ENCODE assay signal across 15 mouse cellular contexts in genomic region chr1:51879927-51880814, GRCm38 (mm10). TPM values are rescaled to one million over a fixed set of nuclear protein-coding genes. Genes with fewer than 3 reads are reported as not detected.
A peak's percentile ranks its signal among the peaks of the same experiment; 100 is the strongest.
DNase-seq lines count a peak whose midpoint lies in the region; ATAC-seq and TF ChIP-seq lines count a peak whose summit lies in the region.
"Had no signal": no experiment of that assay in that cellular context is flagged by ENCODE, and none has a peak within 500 bp of the region (broad histone marks: within the 10 kb centered on the region; RNA-seq: fewer than 3 reads in every experiment).

No protein-coding gene starts in this region.

- no peak for TF ChIP-seq POLR2A in liver, adult 2 months (IDR thresholded peaks at IDR 0.05; ENCODE audit: extremely low read depth, insufficient read depth, low read length)

- 37% methylated on average over 12 of the region's 12 CpGs for WGBS in heart, postnatal 0 days
- WGBS in liver, adult 2 months = 43% methylated on average over 12 of the region's 12 CpGs
- 55% methylated on average over 12 of the region's 12 CpGs for WGBS in liver, embryonic 11.5 days
- 59% methylated on average over 12 of the region's 12 CpGs for WGBS in stomach, embryonic 16.5 days
- WGBS in stomach, postnatal 0 days = 63% methylated on average over 12 of the region's 12 CpGs

- peaks cover 16% of the 10 kb centered on the region; the same call in 1 of the 2 replicates for H3K4me1 ChIP-seq in heart, postnatal 0 days (ENCODE audit: control insufficient read depth, insufficient read depth)
- peaks cover 52% of the 10 kb centered on the region for H3K4me1 ChIP-seq in liver, adult 2 months (ENCODE audit: control insufficient read depth, insufficient read depth, low read length)
- H3K4me1 ChIP-seq in liver, embryonic 11.5 days (replicated peaks; ENCODE audit: control insufficient read depth, insufficient read depth, low read length) = peaks cover 7% of the 10 kb centered on the region
- peaks cover 19% of the 10 kb centered on the region; the same call in 1 of the 2 replicates for H3K4me1 ChIP-seq in stomach, embryonic 16.5 days (ENCODE audit: control insufficient read depth, insufficient read depth, low read length)
- H3K4me1 ChIP-seq in stomach, postnatal 0 days (replicated peaks; ENCODE audit: control insufficient read depth, insufficient read depth) = 0 out of 2 replicates have a peak, but pooled peaks cover 2% of the 10 kb centered on the region
- H3K4me1 ChIP-seq: megakaryocyte, embryonic 14.5 days had no signal

- no peak overlapping the region for H3K4me3 ChIP-seq in heart, postnatal 0 days (ENCODE audit: low read depth, low read length)
- H3K4me3 ChIP-seq in liver, adult 2 months (ENCODE audit: insufficient read depth, low read depth, low read length) = no peak overlapping the region
- H3K4me3 ChIP-seq in liver, embryonic 11.5 days (ENCODE audit: low read depth, low read length) = no peak overlapping the region
- no peak overlapping the region for H3K4me3 ChIP-seq in stomach, embryonic 16.5 days (replicated peaks; ENCODE audit: low read length)
- no peak overlapping the region for H3K4me3 ChIP-seq in stomach, postnatal 0 days (ENCODE audit: low read depth, low read length)
- H3K4me3 ChIP-seq: embryonic facial prominence, embryonic 15.5 days; lung, embryonic 15.5 days; megakaryocyte, embryonic 14.5 days had no signal

- no peak for DNase-seq in frontal cortex, postnatal 36 days (ENCODE audit: low spot score in 2 of 2)
- DNase-seq in heart, postnatal 0 days (ENCODE audit: low spot score) = no peak
- no peak for DNase-seq in heart, postnatal 25 days (ENCODE audit: low spot score)
- peak; percentile 56 for DNase-seq in liver, adult 2 months (ENCODE audit: extremely low read depth, low read depth, low spot score)
- no peak for DNase-seq in liver, embryonic 11.5 days (ENCODE audit: low spot score)
- no peak for DNase-seq in stomach, postnatal 0 days (ENCODE audit: low spot score)
- DNase-seq: cerebellum, adult 11-12 months had no signal

- H3K9ac ChIP-seq in heart, postnatal 0 days (replicated peaks; ENCODE audit: low read depth, low read length) = no peak overlapping the region
- H3K9ac ChIP-seq in liver, adult 2 months (ENCODE audit: low read depth, low read length) = peak overlapping the region; percentile 8; the same call in 1 of the 2 replicates
- H3K9ac ChIP-seq in liver, embryonic 11.5 days (ENCODE audit: low read depth, low read length) = no peak overlapping the region
- no peak overlapping the region for H3K9ac ChIP-seq in stomach, embryonic 16.5 days (ENCODE audit: low read length)
- H3K9ac ChIP-seq in stomach, postnatal 0 days (ENCODE audit: low read length) = no peak overlapping the region
- H3K9ac ChIP-seq: embryonic facial prominence, embryonic 15.5 days; lung, embryonic 15.5 days had no signal

- H3K9me3 ChIP-seq in heart, postnatal 0 days (replicated peaks; ENCODE audit: control insufficient read depth, low read length) = no peaks in the 10 kb centered on the region
- no peaks in the 10 kb centered on the region for H3K9me3 ChIP-seq in liver, embryonic 11.5 days (ENCODE audit: control insufficient read depth, low read length)
- no peaks in the 10 kb centered on the region for H3K9me3 ChIP-seq in stomach, embryonic 16.5 days (replicated peaks; ENCODE audit: control insufficient read depth, low read length)
- H3K9me3 ChIP-seq in stomach, postnatal 0 days (ENCODE audit: control insufficient read depth, low read length) = no peaks in the 10 kb centered on the region
- H3K9me3 ChIP-seq: embryonic facial prominence, embryonic 15.5 days; lung, embryonic 15.5 days; megakaryocyte, embryonic 14.5 days had no signal

- peak overlapping the region; percentile 40 for H3K27ac ChIP-seq in heart, postnatal 0 days (ENCODE audit: low read depth)
- peak overlapping the region; percentile 42 for H3K27ac ChIP-seq in liver, adult 2 months (replicated peaks; ENCODE audit: insufficient read depth, low read depth, low read length)
- no peak overlapping the region for H3K27ac ChIP-seq in liver, embryonic 11.5 days (ENCODE audit: low read depth, low read length)
- H3K27ac ChIP-seq in stomach, embryonic 16.5 days (ENCODE audit: low read length) = peak overlapping the region; percentile 43; the same call in 1 of the 2 replicates
- no peak overlapping the region for H3K27ac ChIP-seq in stomach, postnatal 0 days (replicated peaks)

- no peak overlapping the region for H3K4me2 ChIP-seq in heart, postnatal 0 days (ENCODE audit: low read depth, low read length)
- no peak overlapping the region for H3K4me2 ChIP-seq in liver, embryonic 11.5 days
- H3K4me2 ChIP-seq in stomach, embryonic 16.5 days (ENCODE audit: low read depth, low read length) = no peak overlapping the region
- no peak overlapping the region for H3K4me2 ChIP-seq in stomach, postnatal 0 days (replicated peaks; ENCODE audit: low read depth)
- H3K4me2 ChIP-seq: embryonic facial prominence, embryonic 15.5 days; lung, embryonic 15.5 days had no signal

- H3K36me3 ChIP-seq in heart, postnatal 0 days (replicated peaks; ENCODE audit: control insufficient read depth, insufficient read depth, low read length) = no peaks in the 10 kb centered on the region
- peaks cover 4% of the 10 kb centered on the region; the same call in 1 of the 2 replicates for H3K36me3 ChIP-seq in liver, adult 2 months (ENCODE audit: control insufficient read depth, insufficient read depth, low read length)
- H3K36me3 ChIP-seq in liver, embryonic 11.5 days (ENCODE audit: control insufficient read depth, insufficient read depth, low read length) = no peaks in the 10 kb centered on the region
- H3K36me3 ChIP-seq in stomach, embryonic 16.5 days (ENCODE audit: control insufficient read depth, insufficient read depth, low read length) = no peaks in the 10 kb centered on the region
- no peaks in the 10 kb centered on the region for H3K36me3 ChIP-seq in stomach, postnatal 0 days (ENCODE audit: control insufficient read depth, insufficient read depth, low read length)

- peak; percentile 18 for ATAC-seq in frontal cortex, adult (ENCODE audit: low TSS enrichment)
- no peak for ATAC-seq in heart, postnatal 0 days (ENCODE audit: insufficient read depth, low read depth)
- ATAC-seq in liver, embryonic 11.5 days (replicated peaks; ENCODE audit: low FRiP score) = no peak
- no peak for ATAC-seq in stomach, embryonic 16.5 days (ENCODE audit: insufficient read depth, low FRiP score)
- no peak for ATAC-seq in stomach, postnatal 0 days (ENCODE audit: low FRiP score, low TSS enrichment)
- ATAC-seq: forebrain, embryonic 14.5 days; inflammation-experienced regulatory T-cells, adult 6 months; Patski had no signal

- H3K79me2 ChIP-seq in liver, adult 2 months (ENCODE audit: control insufficient read depth, insufficient read depth, low read length) = peaks cover 43% of the 10 kb centered on the region

- H3K27me3 ChIP-seq in heart, postnatal 0 days (ENCODE audit: control insufficient read depth, insufficient read depth, low read length) = no peaks in the 10 kb centered on the region
- no peaks in the 10 kb centered on the region for H3K27me3 ChIP-seq in liver, adult 2 months (ENCODE audit: control insufficient read depth, insufficient read depth, low read length)
- no peaks in the 10 kb centered on the region for H3K27me3 ChIP-seq in liver, embryonic 11.5 days (replicated peaks; ENCODE audit: control insufficient read depth, insufficient read depth, low read length)
- H3K27me3 ChIP-seq in stomach, embryonic 16.5 days (ENCODE audit: control insufficient read depth, insufficient read depth, low read length) = no peaks in the 10 kb centered on the region
- no peaks in the 10 kb centered on the region for H3K27me3 ChIP-seq in stomach, postnatal 0 days (ENCODE audit: control insufficient read depth, insufficient read depth, low read length)
- H3K27me3 ChIP-seq: embryonic facial prominence, embryonic 15.5 days; lung, embryonic 15.5 days; Patski had no signal

- TF ChIP-seq EP300 in heart, postnatal 0 days (IDR thresholded peaks at IDR 0.05; ENCODE audit: low read depth) = no peak
- TF ChIP-seq EP300 in stomach, postnatal 0 days (optimal IDR thresholded peaks at IDR 0.05) = no peak

- TF ChIP-seq CTCF in heart, postnatal 0 days (IDR thresholded peaks at IDR 0.05; ENCODE audit: low read depth) = no peak
- TF ChIP-seq CTCF in liver, adult 2 months (IDR thresholded peaks at IDR 0.05; ENCODE audit: low read depth, low read length) = no peak
- TF ChIP-seq CTCF in stomach, postnatal 0 days (IDR thresholded peaks at IDR 0.05; ENCODE audit: low read depth) = no peak

- intact Hi-C loops in heart, postnatal 25 days (cut with DNase I) = loop anchor here (5.0 kb wide), 1 partner anchor 32 kb away; no protein-coding TSS in a partner anchor

RNA-seq across cellular contexts. Expression of gene Myo1b, which starts 35.7 kb away (rescaled TPM):
- 12.6 and 14.0 TPM in 2 replicates for total RNA-seq in heart, postnatal 0 days (2014; rRNA removed; ENCODE audit: low replicate concordance)
- 22.8 and 24.3 TPM in 2 replicates for polyA plus RNA-seq in heart, postnatal 0 days (2015; fragmentation: Nextera tagmentation; extraction: Ambion mirVana)
- 10 to 100 TPM; 27.7 to 30.4 TPM for total RNA-seq in heart, postnatal 25 days (2021)
- total RNA-seq in liver, adult 2 months (2014; rRNA removed) = 158 and 176 TPM in 2 replicates
- polyA plus RNA-seq in liver, adult 2 months (2012; rRNA removed) = 35.1 and 41.7 TPM in 2 replicates
- polyA plus RNA-seq in liver, embryonic 11.5 days (2014; fragmentation: Nextera tagmentation; extraction: Ambion mirVana) = 26.4 and 27.0 TPM in 2 replicates
- 55.3 and 57.8 TPM in 2 replicates for polyA plus RNA-seq in stomach, embryonic 16.5 days (2015; fragmentation: Nextera tagmentation; extraction: Ambion mirVana)
- 31.7 and 38.3 TPM in 2 replicates for polyA plus RNA-seq in stomach, postnatal 0 days (2015; fragmentation: Nextera tagmentation; extraction: Ambion mirVana)

Comparison
In these comparisons a context has a peak if more than half of its experiments do, and no peak if none do; other contexts are left out.
1. H3K27ac ChIP-seq: peak in heart, postnatal 0 days (single experiment), liver, adult 2 months (single experiment) and stomach, embryonic 16.5 days (single experiment); none in liver, embryonic 11.5 days (single experiment) and stomach, postnatal 0 days (single experiment).